Mouse (Mus musculus): Measurements from ENCODE around the gene Snta1.
A peak's percentile ranks its signal among the peaks of the same experiment; 100 is the strongest.

Gene Snta1

GRCm38 (mm10) chr2:154407643-154408445 lies at the start of gene Snta1:
Gene Snta1 (minus strand): TSS chr2:154408099.
- peak; percentile 68 to 75 for DNase-seq (ENCODE audit: low spot score in 2 of 2)

- no peak for DNase-seq (ENCODE audit: low spot score in 2 of 2)
These were observed 48.7 kb upstream of the Snta1 start for GRCm38 (mm10) chr2:154456621-154457020.

DNA sequence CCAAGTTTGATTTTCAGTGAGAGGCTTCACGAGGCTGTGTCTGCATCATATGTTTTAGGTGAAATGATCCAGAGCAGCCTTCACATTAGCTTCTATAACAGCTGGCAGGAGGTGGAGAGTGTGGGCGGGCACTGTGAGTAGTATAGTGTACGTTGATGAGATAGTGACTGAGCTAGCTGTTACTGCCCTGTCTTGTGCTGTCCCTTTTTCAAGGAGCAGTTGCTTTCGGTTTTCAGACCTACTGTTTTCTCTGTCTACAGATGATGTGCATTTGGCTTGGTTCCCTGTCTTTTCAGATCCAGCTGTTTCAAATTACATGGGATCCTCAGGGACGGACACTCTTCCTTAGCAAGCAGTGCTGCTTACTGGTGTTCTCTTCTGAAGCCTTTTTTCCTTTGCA lies 47.9 kb upstream of the Snta1 start:
- DNase-seq (ENCODE audit: low spot score in 2 of 2) = peak; percentile 65 to 79

DNA sequence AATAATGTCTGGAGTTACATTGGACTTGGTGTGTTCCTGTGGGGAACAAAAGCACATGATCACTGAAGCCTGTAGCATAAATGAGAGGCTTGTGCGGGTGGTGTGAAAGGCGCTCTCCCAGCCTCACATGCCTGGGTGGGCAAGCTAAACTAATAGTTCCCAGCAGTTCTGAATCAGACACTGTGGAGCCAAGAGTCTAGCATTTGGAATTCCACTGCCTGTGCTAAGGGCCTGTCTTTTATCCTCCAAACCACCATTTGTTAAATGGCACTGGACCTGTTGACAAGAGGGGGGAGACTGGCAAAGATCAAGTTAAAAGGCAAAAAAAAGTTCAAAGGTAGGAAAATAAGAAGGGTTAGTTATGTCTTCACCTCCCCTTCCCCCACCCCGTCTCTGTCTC lies 46.7 kb upstream of the Snta1 start:
- DNase-seq (ENCODE audit: low spot score in 2 of 2) = peak in 1 of 2 experiments; percentile 26

GRCm38 (mm10) chr2:154454099-154454498 lies 46.2 kb upstream of the Snta1 start:
- no peak for DNase-seq (ENCODE audit: low spot score in 2 of 2)

- DNase-seq (ENCODE audit: low spot score in 2 of 2) = no peak
These were observed 45.1 kb upstream of the Snta1 start for GRCm38 (mm10) chr2:154452951-154453350.

- DNase-seq (ENCODE audit: low spot score in 2 of 2) = no peak
These were observed 40.7 kb upstream of the Snta1 start for GRCm38 (mm10) chr2:154448633-154449032.

GRCm38 (mm10) chr2:154447821-154448220 lies 39.9 kb upstream of the Snta1 start:
- no peak for DNase-seq (ENCODE audit: low spot score in 2 of 2)

DNA sequence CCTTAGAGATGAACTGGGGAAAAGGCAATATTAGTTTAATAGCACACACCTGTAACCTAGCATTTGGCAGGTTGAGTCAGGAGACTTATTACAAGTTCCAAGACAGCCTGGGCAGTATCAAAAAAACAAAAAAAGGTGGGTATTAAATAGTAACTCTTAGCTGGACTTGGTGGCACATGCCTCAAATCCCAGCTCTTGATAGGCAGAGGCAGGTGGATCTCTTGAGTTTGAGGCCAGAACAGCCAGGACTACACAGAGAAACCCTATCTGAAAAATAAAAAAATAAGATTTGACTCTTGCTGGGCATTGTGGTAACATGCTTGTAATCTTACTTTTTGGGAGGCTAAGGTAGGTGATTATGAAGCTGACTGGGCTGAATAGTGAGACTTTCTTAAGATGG lies 32.6 kb upstream of the Snta1 start:
- no peak for DNase-seq (ENCODE audit: low spot score in 2 of 2)

- no peak for DNase-seq (ENCODE audit: low spot score in 2 of 2)
These were observed 29.3 kb upstream of the Snta1 start for GRCm38 (mm10) chr2:154437191-154437527.

- DNase-seq (ENCODE audit: low spot score in 2 of 2) = no peak
These were observed 28.7 kb upstream of the Snta1 start, which contains the start of gene Cbfa2t2 for GRCm38 (mm10) chr2:154436458-154437190. Gene Cbfa2t2 (plus strand): TSS chr2:154436481.

DNA sequence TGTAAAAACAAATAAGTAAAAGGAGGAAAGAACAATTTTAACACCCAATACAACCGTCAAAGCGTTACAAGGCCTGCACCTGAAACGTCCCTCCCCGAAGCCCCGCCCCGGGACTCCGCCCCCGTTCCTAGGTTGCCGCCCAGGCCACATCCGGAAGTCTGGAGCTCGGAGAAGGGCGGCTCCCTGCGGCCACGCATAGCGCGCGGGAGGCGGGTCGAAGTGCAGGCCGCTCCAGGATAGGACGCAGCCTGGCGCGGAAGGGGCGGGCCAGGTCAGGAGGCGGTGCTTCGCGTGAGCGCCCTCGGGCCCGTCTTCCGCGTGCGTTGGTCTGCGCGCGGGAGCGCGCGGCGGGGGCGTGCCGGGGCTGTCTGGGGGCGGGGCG lies 28.2 kb upstream of the Snta1 start:
- peak; percentile 95 to 98 for DNase-seq (ENCODE audit: low spot score in 2 of 2)

- no peak for DNase-seq (ENCODE audit: low spot score in 2 of 2)
These were observed 26.8 kb upstream of the Snta1 start for GRCm38 (mm10) chr2:154434690-154435089.

DNA sequence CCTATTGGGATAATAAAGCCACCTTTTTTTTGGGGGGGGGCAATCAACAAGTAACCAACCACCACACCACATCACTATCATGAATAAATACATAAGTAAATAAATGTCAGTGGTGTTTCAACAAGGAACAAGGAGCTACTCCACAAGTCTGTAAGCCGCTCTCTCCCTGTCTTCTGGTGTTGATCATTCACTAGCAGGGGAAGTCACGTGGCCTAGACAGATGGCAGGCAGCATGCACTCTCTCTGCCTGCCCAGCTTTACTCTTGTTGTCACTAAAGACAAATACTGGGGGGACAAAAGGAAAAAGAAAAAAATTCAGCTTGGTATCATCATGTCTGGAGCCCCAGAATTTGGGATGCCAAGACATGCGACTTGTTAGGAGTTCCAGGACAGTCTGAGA lies 25.5 kb upstream of the Snta1 start:
- no peak for DNase-seq (ENCODE audit: low spot score in 2 of 2)

GRCm38 (mm10) chr2:154432696-154433095 lies 24.8 kb upstream of the Snta1 start:
- DNase-seq (ENCODE audit: low spot score in 2 of 2) = no peak

DNA sequence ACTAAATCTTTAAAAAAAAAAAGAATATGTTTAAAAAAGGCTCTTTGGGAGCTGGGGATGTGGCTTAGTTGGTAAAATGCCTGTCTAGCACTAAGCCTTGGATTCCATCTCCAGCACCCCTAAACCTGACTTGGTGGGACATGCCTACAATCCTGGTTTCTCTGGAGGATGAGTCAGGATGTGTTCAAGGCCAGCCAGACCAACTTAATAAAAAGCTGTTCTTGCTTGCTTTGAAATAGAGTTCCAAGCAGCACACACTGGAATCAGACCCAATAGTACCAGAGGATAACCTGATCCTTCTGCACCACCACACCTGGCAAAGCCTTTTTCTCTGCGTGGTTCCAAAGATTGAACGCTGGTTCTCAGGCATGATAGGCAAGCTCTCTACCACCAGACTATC lies 22.7 kb upstream of the Snta1 start:
- no peak for DNase-seq (ENCODE audit: low spot score in 2 of 2)

- DNase-seq (ENCODE audit: low spot score in 2 of 2) = no peak
These were observed 20.0 kb upstream of the Snta1 start for GRCm38 (mm10) chr2:154427853-154428360.

GRCm38 (mm10) chr2:154426905-154427852 lies 19.3 kb upstream of the Snta1 start:
- DNase-seq (ENCODE audit: low spot score in 2 of 2) = no peak

GRCm38 (mm10) chr2:154426188-154426904 lies 18.4 kb upstream of the Snta1 start:
- DNase-seq (ENCODE audit: low spot score in 2 of 2) = no peak

DNA sequence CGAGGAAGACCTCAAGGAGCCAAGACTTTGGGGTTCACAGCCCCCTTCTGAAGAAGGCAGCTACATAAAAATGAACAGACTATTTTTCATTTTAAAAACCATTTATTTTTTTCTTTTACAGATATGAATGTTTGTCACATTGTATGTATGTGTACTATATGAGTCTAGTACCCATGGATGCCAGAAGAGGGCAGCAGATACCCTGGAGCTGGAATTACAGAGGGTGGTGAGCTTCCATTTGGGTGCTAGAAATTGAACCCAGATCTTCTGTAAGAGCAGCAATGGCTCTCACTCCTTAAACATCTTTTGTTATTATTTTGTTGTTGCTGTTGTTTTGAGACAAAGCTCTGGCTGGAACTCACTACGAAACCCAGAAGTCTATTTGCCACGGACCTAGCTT lies 17.6 kb upstream of the Snta1 start:
- DNase-seq (ENCODE audit: low spot score in 2 of 2) = no peak

DNA sequence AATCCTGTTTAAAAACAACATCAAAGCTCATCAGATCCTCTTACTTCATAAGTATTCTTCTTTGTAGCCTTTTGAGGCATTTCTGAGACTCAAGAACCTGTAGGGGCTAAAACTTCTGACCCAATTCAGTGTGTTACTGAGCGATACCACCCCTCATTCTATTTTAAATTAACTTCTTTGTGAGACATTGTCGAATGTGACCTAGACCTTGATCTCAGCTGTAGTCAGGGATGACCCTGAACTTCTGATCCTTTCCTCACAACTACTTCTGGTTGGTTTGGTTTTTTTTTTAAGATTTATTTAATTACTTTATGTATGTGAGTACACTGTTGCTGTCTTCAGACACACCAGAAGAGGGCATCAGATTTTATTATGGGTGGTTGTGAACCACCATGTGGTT lies 15.6 kb upstream of the Snta1 start:
- DNase-seq (ENCODE audit: low spot score in 2 of 2) = no peak

Data from right cerebral cortex, adult 2 months (tissue).